Mouse (Mus musculus): ENCODE results near the gene Auts2.

The Auts2 gene

GRCm38 (mm10) chr5:132008703-132009222 is 534.4 kb downstream of the Auts2 start:
- no peak for DNase-seq (ENCODE audit: low read depth, low spot score)

- no peak for DNase-seq (ENCODE audit: low read depth, low spot score)
Observed at GRCm38 (mm10) chr5:132007907-132008306, 535.2 kb downstream of the Auts2 start.

- no peak for DNase-seq (ENCODE audit: low read depth, low spot score)
Observed at GRCm38 (mm10) chr5:131992681-131993211, 550.4 kb downstream of the Auts2 start.

- no peak for DNase-seq (ENCODE audit: low read depth, low spot score)
Observed at GRCm38 (mm10) chr5:131992268-131992667, 550.9 kb downstream of the Auts2 start.

- no peak for DNase-seq (ENCODE audit: low read depth, low spot score)
Observed at GRCm38 (mm10) chr5:131990532-131990931, 552.6 kb downstream of the Auts2 start.

GRCm38 (mm10) chr5:131981451-131981850 is 561.7 kb downstream of the Auts2 start:
- no peak for DNase-seq (ENCODE audit: low read depth, low spot score)

GRCm38 (mm10) chr5:131978939-131979338 is 564.2 kb downstream of the Auts2 start:
- DNase-seq (ENCODE audit: low read depth, low spot score) = no peak

GRCm38 (mm10) chr5:131977497-131977896 is 565.6 kb downstream of the Auts2 start:
- no peak for DNase-seq (ENCODE audit: low read depth, low spot score)

- DNase-seq (ENCODE audit: low read depth, low spot score) = no peak
Observed at GRCm38 (mm10) chr5:131971901-131972300, 571.2 kb downstream of the Auts2 start.

- DNase-seq (ENCODE audit: low read depth, low spot score) = no peak
Observed at GRCm38 (mm10) chr5:131965499-131965898, 577.6 kb downstream of the Auts2 start.

GRCm38 (mm10) chr5:131963565-131963964 is 579.6 kb downstream of the Auts2 start:
- DNase-seq (ENCODE audit: low read depth, low spot score) = no peak

GRCm38 (mm10) chr5:131961859-131962258 is 581.3 kb downstream of the Auts2 start:
- DNase-seq (ENCODE audit: low read depth, low spot score) = no peak

- DNase-seq (ENCODE audit: low read depth, low spot score) = no peak
Observed at GRCm38 (mm10) chr5:131960432-131960831, 582.7 kb downstream of the Auts2 start.

GRCm38 (mm10) chr5:131956998-131957397 is 586.1 kb downstream of the Auts2 start:
- no peak for DNase-seq (ENCODE audit: low read depth, low spot score)

- DNase-seq (ENCODE audit: low read depth, low spot score) = no peak
Observed at GRCm38 (mm10) chr5:131956090-131956489, 587.1 kb downstream of the Auts2 start.

- no peak for DNase-seq (ENCODE audit: low read depth, low spot score)
Observed at GRCm38 (mm10) chr5:131955227-131956016, 587.7 kb downstream of the Auts2 start.

- DNase-seq (ENCODE audit: low read depth, low spot score) = no peak
Observed at GRCm38 (mm10) chr5:131948571-131949151, 594.5 kb downstream of the Auts2 start.

GRCm38 (mm10) chr5:131946801-131947200 is 596.3 kb downstream of the Auts2 start:
- DNase-seq (ENCODE audit: low read depth, low spot score) = no peak

- DNase-seq (ENCODE audit: low read depth, low spot score) = no peak
Observed at GRCm38 (mm10) chr5:131944761-131945160, 598.4 kb downstream of the Auts2 start.

GRCm38 (mm10) chr5:131928696-131929095 is 614.4 kb downstream of the Auts2 start:
- no peak for DNase-seq (ENCODE audit: low read depth, low spot score)

GRCm38 (mm10) chr5:131922759-131923158 is 620.4 kb downstream of the Auts2 start:
- DNase-seq (ENCODE audit: low read depth, low spot score) = no peak

GRCm38 (mm10) chr5:131922118-131922517 is 621.0 kb downstream of the Auts2 start:
- DNase-seq (ENCODE audit: low read depth, low spot score) = no peak
